Mouse (Mus musculus) cerebellum, adult 9-10 months (tissue): ENCODE measurements around the gene Sh3glb1.
A peak's percentile ranks its signal among the peaks of the same experiment; 100 is the strongest.

Source experiments
- DNase-seq: peaks from one replicate; pipeline ENCODE4 v3.0.0; 2022

Gene Sh3glb1

DNA sequence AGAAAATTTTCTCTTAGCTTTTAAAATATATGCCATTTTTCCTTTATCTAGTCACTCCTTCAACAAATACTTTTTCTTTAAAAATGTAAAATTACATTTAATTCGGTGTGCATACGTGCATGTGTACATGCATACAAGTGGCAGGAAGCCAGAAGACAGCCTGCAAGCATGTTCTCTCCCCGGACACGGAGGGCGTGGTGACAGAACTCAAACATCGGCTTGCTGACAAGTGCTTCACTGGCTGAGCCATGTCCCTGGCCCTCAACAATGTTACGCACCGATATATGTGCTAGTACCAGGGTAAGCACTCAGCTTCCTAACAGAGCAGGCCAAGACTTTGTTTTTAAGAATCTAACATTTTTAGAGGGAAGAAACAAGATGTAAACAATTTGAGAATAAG lies 5.5 kb downstream of the Sh3glb1 start:
- DNase-seq, result no peak

DNA sequence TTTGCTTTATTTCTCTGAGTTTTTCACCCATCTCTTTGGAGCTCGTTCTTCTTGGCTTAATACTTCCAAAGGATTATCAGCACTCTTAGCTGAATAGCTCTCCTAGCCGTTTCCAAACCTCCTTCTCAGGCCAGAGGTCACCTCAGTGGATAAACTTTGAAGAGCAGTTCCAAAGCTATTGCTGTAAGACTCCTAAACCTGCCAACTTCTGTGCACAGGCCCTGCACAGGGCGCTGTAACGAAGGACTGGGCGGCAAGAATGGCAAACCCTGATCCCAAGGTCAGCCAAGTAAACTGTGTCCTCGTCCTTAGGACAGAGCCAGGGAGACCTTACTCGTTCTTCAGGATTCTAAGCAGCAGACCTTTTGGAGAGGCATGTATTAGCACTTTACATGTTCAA lies 6.0 kb downstream of the Sh3glb1 start:
- no peak for DNase-seq

DNA sequence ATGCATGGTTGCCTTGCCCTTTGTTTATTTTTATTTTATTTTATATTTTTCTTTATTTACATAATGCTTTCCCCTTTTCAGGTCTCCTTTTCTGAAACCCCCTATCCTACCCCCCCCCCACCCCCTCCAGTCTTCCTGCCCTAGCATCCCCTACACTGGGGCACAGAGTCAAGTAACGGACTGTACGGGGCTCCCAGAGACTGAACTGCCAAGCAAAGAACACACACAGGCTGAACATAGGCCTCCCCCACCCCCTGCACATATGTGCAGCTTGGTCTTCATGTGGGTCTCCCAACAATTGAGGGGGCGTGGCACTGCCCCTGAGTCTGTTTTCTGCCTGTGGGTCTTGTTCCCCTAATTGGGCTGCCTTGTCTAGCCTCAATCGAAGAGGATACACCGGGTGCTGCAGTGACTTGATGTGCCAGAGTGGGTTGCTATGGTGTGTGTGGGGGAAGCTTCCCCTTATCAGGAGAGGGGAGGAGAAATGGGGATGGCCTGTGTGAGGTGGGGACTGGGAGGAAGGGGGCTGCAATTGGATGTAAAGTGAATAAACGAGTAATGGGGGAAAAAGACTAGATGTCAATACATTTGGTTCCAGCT lies 8.4 kb downstream of the Sh3glb1 start:
- no peak for DNase-seq

DNA sequence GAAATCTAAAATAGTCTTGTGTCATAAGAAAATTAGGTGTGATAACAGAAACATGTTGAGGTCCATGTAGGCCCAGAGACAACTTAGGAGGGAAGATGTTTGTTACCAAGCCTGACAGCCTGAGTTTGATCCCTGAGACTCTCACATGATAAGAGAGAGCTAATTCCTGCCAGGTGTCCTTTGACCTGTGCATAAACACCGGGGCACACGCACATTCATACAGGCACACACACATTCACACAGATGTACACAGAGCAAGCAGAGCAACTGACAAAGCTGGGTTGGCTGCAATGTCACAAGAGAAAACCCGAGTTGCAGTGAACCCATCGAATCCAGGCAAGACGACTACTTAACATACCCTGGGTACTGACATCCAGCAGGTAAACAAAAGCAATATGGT lies 11.5 kb downstream of the Sh3glb1 start:
- DNase-seq, result no peak

DNA sequence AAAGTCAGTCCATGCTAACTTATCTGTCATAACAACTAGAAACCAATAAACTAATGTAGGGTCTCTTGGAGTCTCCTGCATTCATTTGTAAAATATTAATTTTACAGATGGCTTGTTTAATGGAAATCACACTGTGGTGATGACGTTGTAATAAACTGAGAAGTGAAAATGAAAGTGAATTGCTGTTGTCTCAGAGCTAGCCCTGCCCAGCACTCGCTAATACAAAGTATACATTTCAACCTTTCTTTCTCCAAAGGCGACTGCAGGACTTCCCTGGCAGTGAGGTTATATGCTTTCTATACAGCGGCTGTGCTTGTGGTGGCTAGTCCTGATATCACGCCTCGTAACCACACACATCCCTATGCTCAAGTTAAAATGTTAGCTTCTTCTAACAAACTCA lies 16.2 kb downstream of the Sh3glb1 start:
- DNase-seq, result no peak

DNA sequence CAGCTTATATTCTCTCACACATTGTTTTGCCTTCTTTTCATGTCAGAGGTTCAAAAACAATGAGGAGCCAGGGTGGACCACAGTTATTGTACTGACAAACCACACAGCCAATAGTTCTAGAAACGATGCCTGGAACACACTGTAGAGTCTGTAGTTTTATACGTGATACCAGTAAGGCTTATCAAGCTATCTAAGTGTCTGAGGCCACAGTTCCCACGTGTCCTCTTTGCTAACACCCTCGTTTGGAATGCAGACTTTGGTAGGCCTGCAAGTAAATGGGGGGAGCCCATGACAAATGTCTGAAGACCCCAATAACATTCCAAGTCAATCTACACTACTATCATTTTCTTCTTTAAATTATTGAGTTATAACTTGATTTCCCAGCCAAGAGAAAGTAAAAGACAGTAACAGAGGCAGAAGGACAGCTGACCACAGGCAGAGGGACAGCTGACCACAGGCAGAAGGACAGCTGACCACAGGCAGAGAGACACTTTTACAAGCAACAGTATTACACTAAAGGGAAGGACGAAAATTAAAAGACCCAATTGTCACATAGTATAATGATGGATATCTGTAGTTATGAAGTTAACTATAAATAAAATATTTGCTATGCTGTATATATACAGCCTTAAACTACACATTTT lies 21.2 kb downstream of the Sh3glb1 start:
- DNase-seq, result no peak

DNA sequence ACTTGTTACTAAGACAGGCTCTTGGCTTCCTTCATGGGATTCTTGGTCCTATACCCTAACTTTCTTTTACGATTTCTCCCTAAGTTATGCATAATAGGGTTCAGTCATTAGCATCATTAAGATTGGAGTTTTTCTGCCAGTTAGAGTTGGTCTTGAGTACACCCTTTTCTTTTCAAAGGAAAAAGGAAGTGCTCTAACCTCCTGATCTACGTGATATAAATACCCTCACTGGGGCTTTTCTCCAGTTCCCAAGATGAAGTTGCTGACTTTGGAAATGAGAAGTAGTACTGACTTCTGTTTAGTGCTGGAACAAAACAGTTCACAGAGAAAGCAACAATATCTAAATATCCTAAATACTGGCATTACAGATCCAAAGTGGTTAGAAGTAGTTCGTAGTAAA lies 22.2 kb downstream of the Sh3glb1 start:
- no peak for DNase-seq

DNA sequence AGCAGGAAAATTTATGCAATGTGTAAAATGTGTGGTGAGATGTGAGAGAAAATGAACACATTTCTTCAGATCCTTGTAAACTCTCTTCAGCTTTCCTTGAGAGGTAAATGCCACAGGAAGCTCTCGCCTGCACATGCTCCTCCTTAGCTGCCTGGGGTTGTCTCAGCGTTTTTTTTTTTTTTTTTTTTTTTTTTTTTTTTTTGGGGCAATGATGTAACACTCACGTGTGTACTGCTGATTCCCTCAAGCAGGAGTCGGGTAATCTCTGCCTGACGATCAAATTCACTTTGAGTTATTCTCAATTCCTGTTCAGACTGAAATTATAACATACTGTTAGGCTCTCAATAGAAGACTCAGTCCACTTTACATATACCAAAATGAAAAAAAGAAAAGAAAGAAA lies 23.0 kb downstream of the Sh3glb1 start:
- no peak for DNase-seq

DNA sequence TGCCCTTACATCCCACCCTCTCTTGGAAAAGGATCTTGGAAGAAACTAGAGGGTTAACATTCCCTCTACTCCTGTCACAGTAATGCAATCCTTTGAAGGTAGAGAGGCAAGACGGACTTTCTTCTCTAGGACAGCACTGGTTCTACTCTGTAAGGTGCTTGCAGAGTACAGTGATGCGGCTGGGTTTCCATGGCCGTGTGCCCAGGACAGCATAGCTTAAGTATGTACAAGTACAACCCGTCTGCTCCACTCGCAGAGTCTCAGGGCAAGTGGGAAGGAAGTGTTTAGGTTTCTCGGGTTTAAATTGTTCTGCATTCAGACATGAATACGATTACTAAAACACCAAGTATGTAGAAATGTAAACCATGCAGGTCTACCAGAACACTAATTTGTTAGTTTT lies 25.2 kb downstream of the Sh3glb1 start:
- no peak for DNase-seq

DNA sequence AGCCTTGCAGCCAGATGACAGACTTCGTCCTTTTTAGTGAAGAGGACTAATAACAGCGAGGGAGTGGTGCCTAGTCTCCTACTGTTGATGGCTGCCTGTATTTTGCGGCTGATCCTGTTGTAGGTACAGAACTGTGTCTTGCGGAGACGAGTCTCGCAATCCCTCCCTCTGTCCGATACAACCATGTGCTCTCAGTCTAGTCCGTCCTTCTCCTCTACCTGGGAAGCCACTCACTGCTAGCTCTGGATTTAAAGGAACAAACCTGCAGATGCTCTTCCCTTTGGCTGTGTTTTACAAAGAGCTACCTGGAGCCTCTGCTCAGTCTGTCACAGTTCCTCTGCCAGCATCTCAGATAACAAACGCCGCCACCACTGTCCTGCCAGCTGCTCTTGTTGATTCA lies 26.1 kb downstream of the Sh3glb1 start:
- no peak for DNase-seq

DNA sequence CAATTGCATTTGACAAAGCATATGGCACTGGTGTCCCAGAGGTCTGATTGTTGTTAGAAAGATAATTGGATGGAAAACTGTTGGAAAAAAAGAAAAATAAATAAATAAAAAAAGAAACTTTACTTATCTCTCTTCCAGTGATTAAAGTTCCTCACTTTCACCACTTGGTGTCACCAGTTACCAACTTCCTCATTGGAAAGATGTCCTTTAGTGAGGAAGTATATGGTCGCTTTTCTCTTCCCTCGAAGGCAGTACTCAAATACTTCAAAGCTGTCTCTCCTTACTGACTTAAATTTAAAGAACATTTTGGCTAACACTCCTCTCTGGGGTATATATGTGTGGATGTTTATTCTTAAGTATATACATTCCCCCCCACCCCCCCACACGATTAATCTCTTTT lies 28.1 kb downstream of the Sh3glb1 start:
- DNase-seq, result peak; percentile 31

DNA sequence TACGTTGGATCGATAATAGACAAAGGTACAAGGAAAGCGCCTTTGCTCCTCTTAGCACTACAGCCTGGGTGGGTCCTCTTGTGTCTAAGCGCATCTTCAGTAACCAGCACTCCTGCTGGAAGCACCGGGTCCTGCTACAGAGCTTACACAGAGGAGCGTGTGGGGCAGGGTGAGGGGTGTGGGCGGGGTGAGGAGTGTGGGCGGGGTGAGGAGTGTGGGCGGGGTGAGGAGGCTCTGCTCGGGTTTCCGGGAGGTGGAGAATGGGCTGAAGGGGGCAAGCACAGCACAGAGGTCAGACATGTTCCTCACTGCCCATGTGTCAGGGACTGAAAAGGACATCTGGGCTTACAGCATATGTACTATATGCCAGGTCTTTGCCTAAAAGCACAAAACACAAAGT lies 30.9 kb downstream of the Sh3glb1 start:
- no peak for DNase-seq

DNA sequence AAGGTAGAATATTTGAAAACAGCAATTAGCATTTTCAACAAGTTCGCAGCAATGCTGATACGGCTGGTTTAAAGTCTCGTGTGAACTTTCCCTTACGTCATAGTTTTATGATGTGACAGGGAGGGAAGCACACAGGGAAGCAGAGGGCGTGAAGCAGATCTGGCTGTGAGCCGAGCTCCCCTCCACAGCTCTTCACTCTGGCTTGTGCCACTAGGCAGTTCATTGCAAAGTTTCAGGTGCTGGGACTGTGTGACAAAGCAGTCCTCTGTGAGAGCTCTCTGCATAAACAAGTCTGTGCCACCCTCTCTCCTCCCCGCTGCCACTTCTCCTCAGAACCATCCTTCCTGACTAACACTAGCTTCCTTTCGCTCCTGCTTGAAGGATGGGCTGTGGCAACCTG lies 31.9 kb downstream of the Sh3glb1 start:
- DNase-seq, result no peak

DNA sequence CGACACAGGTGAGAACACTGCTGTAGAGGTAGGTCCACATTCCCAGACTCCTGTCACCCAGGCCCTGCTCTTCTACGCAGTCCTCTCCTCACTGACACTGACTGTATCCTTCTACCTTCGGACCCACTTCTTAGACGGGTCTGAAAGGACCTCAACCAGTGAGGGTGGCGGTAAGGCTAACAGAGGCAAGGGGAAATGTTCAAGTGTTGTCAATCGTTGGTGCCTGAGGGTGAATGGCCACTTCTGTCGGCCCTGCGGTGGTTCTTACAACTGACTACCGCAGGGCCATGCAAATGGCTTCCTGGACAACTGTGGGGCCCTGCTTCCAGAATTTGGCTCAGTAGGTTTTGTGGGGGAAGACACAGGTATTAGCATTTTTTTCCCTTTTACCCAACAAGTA lies 32.5 kb downstream of the Sh3glb1 start:
- DNase-seq, result no peak

DNA sequence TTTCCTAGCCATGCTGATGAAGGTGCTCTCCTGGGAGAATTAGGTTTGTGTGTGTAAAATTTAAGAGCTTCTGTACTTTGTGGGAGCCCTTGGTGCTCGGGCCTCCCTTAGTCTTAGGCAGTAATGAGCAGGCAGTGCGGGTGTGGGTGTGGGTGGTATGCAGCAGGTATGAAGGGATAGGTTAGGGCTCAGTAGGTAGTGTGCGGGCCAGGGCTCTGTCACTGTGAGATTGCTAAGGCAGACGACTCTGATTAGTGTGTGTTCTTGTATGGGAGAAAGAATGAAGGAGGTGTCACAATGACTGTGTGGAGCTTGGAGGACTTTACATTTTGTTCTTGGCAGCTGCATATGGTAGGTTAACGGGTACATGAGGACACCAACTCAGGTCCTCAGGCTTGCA lies 34.0 kb downstream of the Sh3glb1 start:
- DNase-seq, result no peak

DNA sequence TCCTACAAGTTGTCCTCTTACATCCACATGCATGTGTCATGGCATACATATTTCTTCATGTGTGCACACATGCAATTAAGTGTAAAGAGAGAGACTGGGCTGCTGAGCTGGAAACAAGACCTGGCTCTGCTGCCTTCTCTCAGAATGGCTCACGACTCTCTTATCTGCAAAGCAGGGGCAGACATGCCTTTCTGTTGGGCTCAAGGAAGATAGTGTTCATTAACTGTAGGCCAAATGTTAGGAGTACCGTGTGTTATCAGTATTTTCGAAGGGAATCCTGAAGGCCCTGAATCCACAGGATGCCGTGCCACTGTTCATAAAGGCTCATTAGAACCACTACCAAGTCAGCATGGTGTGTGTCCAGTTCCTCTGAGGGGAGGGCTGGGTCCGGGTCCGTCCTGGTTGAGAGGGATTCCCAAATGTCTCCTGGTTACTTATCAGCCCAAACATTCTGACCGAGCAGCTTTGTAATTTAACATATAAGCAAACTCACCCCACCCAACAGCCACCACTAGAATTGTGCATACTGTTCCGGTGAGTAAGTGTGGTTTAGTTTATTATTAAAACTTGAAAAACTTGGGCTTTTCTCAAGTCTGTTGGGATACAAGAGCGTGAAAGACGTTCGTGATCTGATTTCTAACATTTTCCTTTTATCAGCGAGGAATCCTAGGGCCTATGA lies 36.9 kb downstream of the Sh3glb1 start:
- DNase-seq, result no peak

DNA sequence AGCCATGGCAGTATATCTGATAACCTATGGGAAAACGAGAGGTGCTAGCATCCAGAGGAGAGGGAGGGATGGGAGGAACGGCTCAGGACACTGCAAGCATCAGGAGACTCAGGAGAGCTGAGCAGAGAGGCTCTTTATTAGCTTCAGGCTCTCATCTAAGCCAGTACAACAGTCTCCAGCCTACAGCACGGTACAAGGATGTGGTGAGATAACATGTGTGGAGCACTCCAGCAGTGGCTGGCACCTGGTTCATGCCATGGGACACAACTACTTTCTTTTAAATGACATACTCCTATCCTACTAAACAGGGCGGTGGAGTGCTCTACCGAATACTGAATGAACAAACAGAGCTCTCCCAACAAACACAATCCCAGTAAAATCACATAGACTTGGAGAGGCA lies 38.6 kb downstream of the Sh3glb1 start:
- no peak for DNase-seq

DNA sequence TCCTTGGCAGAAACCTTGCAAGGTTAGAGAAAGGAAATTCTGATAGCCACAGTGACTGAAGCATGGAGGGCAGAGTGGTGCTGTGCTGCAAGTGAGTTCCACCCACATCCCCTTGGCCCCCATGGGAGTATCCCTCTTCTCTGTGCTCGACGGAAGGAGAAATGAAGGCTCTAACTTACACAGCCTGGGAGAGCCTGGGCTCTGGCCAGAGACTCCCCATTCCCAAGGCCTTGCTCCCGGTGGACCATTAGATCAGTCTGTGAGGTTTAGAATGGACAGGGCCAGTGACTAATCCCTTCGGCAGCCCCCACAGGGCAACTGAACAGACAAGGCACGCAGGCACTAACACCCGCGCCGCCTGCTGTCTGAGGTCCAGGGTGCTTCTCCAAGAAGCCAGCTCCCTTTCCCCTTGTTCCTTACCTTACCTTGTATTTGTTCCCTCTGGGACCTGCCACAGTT lies 40.4 kb downstream of the Sh3glb1 start:
- no peak for DNase-seq

DNA sequence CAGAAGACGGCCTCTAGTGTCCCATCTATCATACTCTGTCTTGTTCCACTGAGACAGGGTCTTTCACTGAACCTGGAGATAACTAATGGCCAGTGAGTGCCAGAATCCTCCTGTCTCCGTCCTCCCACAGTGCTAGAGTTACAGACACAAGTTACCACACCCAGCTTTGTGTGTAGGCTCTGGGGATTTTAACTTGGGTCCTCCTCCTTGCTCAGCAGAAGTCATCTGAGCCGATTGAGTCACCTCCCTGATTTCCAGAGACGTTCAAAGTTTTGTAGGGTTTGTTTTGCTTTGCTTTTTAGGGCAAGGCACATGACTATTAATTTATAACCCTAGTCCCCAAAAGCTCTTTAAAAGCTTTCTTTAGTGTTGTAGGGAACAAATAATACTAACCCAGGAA lies 41.0 kb downstream of the Sh3glb1 start:
- DNase-seq, result no peak

DNA sequence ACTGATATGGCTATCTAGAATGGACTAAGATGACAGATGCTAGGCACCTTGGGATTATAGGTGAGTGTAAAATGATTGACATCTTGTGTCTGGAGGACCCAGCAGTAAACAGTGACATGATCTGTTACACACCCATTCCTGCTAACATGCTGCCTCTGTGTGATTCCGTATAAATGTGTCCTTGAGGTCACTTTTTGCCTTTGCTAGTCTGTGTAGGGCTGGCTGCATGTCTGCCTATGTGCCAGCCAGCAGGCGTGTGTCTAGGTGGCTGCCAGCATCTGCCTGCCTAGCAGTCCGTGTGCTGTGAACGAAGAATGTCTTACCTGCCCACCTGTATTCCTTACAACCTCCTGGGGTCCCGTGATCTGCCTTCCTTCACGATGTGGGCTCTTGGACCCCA lies 42.4 kb downstream of the Sh3glb1 start:
- no peak for DNase-seq

DNA sequence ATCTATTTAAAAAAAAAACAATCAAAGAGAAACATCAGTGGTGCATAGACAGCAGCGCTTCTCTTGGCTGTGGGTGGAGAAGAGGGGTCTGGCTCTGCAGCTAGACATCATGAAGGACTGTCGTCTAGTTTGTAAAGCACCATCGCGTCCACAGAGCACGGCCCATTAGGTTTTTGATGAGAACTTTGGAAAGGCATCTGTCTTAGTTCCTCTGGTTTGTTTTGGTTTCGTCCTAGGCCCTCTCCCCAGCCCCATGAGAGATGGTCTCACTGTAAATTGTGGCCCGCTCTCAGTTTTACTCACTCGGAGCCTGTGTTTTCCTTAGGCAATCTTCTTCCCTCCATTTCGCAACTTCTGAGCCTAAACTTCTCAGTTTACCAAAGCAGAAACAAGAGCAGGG lies 43.9 kb downstream of the Sh3glb1 start:
- DNase-seq, result no peak

DNA sequence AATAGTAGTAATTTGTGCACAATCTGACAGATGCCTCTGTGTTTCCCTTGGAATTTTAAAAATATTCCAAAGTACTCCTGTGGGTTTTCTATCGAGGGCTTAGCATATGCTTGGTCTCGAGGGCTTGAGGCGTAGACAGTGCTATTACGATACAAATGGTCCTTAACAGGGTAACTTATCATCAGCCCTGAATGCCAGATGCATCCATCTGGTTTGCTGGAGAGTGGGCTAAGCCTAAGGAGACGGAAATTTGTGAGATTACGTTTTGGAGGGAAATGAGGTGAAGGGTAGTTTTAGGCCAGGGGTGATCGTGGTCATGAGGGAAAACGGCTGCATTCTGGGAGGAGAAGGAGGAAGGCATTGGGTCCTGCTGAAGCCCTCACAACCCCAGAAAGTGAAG lies 48.1 kb downstream of the Sh3glb1 start:
- no peak for DNase-seq

DNA sequence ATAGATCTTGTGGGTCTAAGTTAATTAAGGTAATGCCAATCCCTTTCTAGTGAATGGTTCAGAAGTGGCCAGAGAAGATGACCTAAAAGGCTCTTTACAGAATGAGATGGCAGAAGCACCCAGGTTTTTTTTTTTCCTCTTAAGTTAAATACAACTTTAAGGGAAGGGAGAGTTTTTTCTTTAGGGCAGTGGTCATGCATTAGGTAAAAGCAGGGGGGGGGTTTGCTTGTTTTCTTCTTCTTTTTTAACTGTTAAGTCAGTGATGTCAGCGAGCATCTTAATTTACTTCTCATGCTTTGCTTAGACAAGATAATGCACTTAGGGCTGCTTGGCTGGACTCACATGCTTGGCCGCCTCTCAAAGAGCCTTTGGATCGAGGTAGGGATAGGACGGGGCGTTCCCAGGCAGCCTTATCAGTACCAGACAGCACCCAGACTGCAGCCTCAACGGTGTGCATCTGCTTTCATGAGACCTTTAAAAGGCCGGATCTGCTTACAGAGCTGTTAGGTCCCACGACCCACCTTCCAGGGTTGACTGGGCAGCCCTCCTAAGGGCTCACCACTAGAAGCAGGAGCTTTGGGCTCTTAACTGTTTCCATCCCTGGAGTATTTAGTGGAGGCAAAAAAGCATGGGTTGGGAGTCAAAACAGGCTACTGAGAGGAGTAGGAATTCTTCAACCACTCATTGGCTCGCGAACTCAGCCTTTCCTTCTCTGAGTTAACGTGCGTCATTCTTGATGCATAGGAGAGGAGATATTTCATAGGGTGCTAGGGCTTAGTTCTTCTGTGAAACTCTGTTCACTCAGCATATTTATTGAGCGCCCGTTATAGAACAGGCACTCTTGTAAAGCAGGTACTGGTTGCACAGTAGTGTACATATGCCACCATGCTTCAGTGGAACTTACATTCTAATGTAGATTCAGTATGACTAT lies 49.9 kb downstream of the Sh3glb1 start:
- DNase-seq, result no peak

DNA sequence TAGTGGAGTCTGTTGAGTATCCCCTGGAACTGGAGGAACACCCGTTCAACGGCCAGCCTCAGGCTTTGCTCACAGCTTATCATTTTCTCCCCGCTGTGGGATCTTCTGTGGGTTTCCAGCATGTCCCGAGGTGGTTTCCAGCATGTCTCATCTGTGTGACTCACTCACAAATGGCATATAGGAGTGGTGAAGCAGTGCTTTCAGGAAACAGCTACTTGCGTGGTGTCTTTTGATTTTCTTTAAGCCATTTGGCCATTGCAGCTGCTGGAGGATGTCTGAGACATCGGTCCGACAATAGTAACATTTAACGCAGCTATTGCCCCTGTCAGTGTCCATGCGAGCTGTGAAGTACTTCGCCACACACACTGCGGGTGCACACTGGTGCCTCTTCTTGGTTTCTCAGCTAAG lies 50.7 kb downstream of the Sh3glb1 start:
- no peak for DNase-seq
